Mouse (Mus musculus): ENCODE measurements at regions not wholly inside any gene's neighbourhood (a gene's known extent, or its start where the extent isn't known, plus 50 kb on each side); places are given as distances from the start of the nearest gene placed in this dataset.
A peak's percentile ranks its signal among the peaks of the same experiment; 100 is the strongest.

DNA sequence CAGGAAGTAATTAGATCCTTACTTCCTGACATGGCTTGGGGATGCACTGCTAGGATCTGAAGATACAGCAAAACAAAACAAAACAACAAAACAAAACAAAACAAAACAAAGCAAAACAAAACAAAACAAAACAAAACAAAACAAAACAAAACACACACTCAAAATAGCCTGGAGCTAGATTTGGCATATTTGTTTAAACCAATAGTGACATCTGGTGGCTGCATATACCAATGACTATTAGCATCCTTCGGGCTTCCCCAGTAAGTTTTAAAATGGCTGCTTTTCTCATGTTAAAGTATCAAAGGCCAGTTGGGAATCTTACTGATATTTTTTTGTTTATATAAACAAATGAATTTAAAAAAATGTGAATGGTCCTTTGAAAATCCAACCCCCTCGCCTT, 52.9 kb upstream of the Ica1 start:
- DNase-seq (ENCODE audit: low read depth, low spot score): peak; percentile 51

DNA sequence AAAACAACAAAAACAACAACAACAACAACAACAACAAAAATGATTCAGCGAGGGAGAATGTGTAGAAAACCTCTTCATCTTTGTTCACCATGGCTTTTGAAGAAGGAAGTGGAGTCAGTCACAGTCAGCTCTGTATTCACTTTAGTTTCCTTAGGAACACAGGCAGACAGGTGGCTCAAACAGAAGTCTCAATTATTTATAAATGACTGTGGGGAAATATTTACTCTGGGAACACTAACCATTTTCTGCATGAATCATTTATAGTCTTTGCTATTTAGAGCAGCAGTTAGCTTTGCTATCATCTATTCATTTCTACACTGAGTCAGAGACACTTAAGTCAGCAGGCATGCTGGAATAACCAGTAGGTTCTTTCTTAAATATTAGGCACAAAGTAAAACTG, 54.6 kb upstream of the Ica1 start:
- no peak for DNase-seq (ENCODE audit: low read depth, low spot score)

DNA sequence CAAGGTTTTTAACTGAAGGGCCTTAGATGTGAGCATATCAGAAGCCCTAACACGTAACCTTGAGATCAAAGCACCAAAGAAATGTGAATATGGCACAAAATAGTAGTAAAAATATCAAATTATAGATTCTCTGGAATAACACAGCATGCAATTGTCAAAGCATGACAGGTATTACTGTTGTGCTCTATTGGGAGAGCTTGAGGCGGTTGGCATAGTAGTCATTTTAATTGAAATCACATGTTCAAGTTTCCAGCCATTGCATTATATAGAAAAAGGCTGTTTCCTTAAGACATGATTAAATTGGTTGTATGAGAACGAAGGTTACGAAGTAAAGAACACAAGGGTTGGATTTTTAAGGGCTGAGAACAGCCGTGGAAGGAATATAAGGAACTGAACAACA, 75.4 kb upstream of the Ica1 start:
- DNase-seq (ENCODE audit: low read depth, low spot score): no peak

DNA sequence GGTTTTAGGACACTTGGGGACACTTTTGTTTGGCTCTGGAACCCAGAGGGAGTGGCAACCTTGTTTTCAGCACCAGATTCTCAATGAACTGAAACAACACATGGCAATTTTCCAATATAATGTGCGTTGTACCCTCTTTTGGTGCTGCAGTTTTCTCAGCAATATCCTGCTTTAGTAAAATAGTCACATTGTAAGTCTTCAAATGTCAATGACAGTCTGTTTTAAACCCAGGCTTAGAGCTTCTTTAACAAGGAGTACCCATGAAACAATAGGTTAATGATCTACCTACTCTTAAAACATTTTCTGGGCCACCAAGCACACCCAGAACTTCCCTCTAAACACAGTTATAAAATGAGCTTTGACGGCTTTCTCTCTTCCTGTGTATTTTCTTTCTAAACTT, 82.3 kb upstream of the Ica1 start:
- DNase-seq (ENCODE audit: low read depth, low spot score): no peak

DNA sequence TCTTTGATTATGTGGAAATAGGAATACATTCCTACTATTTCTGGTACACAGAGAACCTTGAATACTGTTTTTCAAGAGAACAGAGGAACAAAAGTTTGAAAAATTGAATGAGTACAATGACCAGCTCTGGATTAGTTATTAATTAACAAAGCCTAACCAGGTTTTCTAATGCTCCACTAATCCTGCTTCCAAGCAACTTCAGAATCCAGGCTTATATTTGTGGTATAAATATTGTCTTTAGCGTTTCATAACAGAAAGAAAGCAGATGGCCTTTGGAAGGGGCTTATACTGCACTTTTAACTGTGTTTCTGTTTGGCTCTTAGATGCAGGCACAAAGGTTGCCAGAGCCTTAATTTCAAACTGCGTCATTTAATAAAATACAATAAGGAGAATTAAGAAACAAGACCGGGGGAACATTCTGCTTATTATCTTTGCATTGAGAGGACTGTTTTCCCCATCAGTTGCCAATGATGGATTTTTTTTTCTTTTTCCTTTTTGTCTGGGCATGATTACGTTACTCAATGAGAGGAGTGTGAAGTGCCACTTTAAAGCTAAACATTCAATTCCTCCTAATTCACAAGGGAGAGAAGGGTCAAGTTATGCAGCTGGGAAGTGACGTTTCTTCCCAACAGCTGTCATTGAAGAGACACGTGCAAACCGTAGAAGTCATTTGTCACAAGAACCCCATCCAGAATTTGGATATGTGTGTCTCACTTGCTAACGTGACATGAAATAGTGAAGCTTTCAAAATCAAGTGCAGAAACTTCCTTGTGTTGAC, 84.2 kb upstream of the Nxph1 start:
- DNase-seq (ENCODE audit: low read depth, low spot score): no peak

DNA sequence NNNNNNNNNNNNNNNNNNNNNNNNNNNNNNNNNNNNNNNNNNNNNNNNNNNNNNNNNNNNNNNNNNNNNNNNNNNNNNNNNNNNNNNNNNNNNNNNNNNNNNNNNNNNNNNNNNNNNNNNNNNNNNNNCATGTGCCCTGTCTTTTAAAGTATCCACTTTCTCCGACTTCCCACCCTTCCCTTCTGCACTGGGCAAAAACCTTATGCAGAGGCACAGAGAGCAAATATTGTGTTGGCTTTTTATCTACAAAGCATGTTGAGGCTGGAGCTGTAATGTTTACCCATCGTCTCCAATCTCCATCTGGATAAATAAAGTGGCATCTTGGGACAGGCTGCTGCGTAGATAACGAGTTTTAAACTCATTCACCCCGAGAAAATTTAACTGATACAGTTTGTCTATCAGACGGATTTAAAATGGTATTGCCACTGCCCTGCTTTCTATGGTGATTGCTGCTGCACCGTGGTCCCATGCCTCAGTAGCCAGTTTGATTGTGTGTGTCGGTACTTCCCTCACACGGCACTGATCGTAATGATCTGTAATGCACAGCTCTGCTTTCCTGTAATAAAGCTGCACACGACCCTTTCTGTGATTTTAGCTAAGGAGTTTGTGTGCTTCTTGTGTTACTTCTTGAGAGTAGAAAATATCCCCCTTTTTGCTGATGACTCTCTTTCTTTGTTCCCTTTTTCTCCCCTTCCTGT, 70.7 kb upstream of the Nxph1 start:
- DNase-seq (ENCODE audit: low read depth, low spot score): no peak

DNA sequence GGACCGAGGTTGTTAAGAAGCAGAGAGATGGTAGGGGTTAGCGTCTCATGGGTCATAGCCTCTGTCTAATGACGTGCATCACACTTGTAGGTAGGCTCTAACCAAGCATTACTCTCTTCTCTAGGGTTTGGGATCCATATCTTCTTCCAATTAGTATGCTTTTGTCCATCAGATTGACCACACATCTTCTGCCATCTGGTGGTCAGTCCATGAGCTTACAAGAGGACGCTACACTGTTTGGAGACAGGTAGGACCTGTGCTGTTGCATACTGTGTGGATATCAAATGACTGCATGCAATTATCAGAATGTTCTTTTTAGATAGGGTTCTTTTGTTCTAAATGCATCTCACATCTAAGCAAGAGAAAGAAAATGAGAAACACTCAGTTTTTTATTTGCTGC, 54.6 kb upstream of the Nxph1 start:
- no peak for DNase-seq (ENCODE audit: low read depth, low spot score)

DNA sequence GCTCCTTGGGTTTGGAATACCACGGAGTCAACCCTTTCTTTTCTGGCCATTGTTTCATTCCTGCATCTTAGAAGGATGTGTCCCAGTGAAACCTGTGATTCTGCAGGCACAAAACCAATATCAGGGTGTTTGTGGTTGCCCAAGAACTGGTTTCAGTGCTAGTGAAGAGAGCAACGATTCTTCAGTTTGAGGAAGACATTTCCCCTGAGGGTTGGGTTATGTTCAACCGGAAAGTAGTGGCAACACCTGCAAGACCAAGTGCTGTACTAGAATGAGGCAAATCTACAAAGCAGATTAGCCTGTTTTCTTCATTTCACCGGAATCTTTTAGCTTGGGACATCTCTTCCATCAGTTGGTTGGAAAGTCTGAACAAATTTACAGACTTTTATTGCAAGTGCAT, 52.1 kb upstream of the Nxph1 start:
- DNase-seq (ENCODE audit: low read depth, low spot score): no peak

DNA sequence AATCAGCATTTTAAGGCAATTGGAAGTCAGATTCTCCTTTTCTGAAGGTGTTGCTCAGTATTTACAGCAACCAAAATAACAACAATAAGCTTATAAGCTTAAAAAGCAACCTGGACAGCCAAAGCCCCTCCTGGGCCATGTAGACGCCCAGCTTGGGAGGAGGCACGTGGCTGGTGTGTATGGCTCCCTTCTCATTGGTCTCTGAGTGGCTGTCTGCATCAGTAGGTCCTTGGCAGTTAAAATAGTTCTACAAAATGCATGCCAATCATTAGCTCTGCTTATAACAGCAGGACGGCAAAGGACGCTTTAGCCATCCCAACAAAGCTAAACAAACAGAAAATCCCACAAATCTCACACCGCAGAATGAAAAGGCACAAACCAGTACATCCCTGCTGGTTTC, 51.4 kb upstream of the Nxph1 start:
- DNase-seq (ENCODE audit: low read depth, low spot score): no peak

DNA sequence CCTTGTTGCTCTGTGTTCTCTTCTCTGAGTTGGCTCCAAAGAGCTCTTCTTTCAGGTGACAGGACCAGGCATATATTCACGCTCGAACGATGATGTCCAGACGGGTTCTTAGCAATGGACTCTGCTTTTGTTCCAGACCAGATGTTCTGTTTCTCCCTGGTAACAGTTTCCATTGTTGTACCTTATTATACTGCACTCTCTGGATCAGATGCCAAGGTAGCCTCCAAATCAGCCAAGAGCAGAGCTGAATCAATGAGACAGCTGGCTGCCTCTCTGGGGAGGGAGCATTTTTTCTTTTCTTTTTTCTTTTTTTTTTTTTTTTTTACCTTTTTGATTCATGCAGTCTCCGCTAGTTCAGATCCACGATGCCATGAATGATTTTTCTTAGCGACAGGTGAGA, 50.9 kb upstream of the Nxph1 start:
- DNase-seq (ENCODE audit: low read depth, low spot score): no peak

DNA sequence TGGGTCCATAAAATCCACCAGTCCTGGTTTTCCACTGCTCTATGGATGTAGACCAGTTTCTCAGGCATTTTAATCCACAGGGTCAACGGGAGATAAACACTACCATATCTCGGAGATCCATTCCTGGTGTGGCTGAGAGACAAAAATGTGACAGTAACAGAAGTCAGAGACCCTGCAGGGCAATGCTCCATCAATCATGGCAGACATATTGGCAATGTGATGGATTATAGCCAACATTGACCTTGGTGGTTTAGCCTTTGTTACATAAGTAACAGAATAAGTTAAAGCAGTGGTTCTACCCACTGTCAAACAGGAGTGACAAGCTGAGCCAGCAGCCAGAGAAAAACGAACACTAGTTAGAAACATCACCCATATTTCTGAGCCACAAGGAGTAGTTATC, 50.0 kb upstream of the Nxph1 start:
- DNase-seq (ENCODE audit: low read depth, low spot score): no peak

Measured in CD4-positive, CD25-positive, alpha-beta regulatory T cell, adult 2 months (primary cell).